Mouse (Mus musculus): ENCODE measurements at regions not wholly inside any gene's neighbourhood (a gene's known extent, or its start where the extent isn't known, plus 50 kb on each side); places are given as distances from the start of the nearest gene placed in this dataset.
A peak's percentile ranks its signal among the peaks of the same experiment; 100 is the strongest.

- no peaks in the 10 kb centered on the region for H3K4me1 ChIP-seq
- WGBS = 87% methylated on average over 5 of the region's 5 CpGs
- H3K36me3 ChIP-seq = no peaks in the 10 kb centered on the region
- no peaks in the 10 kb centered on the region; the same call in 1 of the 2 replicates for H3K27me3 ChIP-seq (ENCODE audit: low read depth, poor library complexity, severe bottlenecking)
- DNase-seq (ENCODE audit: low spot score) = no peak
- H3K9me3 ChIP-seq (replicated peaks) = no peaks in the 10 kb centered on the region
- H3K27ac ChIP-seq (replicated peaks) = no peak overlapping the region
- H3K4me3 ChIP-seq = no peak overlapping the region
These were observed 53.1 kb upstream of the Glis3 start for GRCm38 (mm10) chr19:28732998-28733397.

DNA sequence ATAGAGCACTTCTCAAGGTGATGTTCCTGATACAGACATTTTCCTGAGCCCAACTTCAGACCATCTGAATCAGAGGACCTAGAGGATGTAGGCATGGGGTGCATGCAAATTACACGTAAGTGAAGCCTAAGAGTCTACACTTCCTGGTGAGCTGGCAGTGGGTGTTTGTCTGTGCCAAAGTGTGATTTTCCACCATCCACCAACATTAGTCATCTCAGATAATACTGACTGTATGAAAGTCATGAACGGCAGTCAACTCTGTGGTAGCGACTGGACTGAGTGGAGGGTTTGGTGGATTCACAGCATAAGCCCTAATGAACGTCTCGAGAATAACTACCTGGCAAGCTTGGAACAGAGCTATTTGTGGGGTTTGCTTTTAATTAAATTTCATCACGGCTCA is 53.9 kb upstream of the Glis3 start:
- Histone ChIP-seq H3K4me3 (no peak overlapping the region), H3K27me3 (ENCODE audit: low read depth, poor library complexity, severe bottlenecking) (no peaks in the 10 kb centered on the region), H3K36me3 (no peaks in the 10 kb centered on the region), H3K9me3 (replicated peaks) (no peaks in the 10 kb centered on the region), H3K4me1 (no peaks in the 10 kb centered on the region), H3K27ac (replicated peaks) (no peak overlapping the region)
- 93% methylated on average over 6 of the region's 6 CpGs for WGBS
- no peak for DNase-seq (ENCODE audit: low spot score)

GRCm38 (mm10) chr19:28743176-28743793 is 63.4 kb upstream of the Glis3 start:
- Histone ChIP-seq H3K4me3 (no peak overlapping the region), H3K27me3 (ENCODE audit: low read depth, poor library complexity, severe bottlenecking) (no peaks in the 10 kb centered on the region), H3K9me3 (replicated peaks) (no peaks in the 10 kb centered on the region), H3K4me1 (no peaks in the 10 kb centered on the region), H3K27ac (replicated peaks) (no peak overlapping the region), H3K36me3 (no peaks in the 10 kb centered on the region)
- 93% methylated on average over 5 of the region's 5 CpGs for WGBS
- DNase-seq (ENCODE audit: low spot score) = no peak

DNA sequence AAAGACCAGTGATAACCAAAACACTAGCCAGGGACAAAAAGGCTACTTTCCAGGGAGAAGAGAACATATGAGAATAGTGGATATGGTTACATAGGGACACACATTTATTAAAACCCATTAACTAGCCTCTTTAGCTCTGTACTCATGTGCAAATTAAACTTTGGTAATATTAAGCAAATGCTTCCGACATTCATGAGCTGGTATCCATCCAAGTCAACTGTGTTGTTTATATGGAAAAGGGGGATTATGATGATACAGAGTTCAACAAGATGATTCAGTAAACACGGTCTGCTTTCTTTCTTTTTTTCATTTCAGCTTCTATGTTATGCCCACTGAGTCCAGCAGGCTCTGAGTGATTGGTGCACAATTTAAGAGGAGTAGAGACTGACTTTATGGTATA is 65.2 kb upstream of the Glis3 start:
- Histone ChIP-seq H3K4me3 (no peak overlapping the region), H3K9me3 (replicated peaks) (no peaks in the 10 kb centered on the region), H3K27ac (replicated peaks) (no peak overlapping the region), H3K4me1 (no peaks in the 10 kb centered on the region), H3K36me3 (no peaks in the 10 kb centered on the region), H3K27me3 (ENCODE audit: low read depth, poor library complexity, severe bottlenecking) (no peaks in the 10 kb centered on the region)
- WGBS = 96% methylated on average over 2 of the region's 2 CpGs
- DNase-seq (ENCODE audit: low spot score) = no peak

GRCm38 (mm10) chr19:28745534-28745933 is 65.7 kb upstream of the Glis3 start:
- Histone ChIP-seq H3K9me3 (replicated peaks) (no peaks in the 10 kb centered on the region), H3K36me3 (no peaks in the 10 kb centered on the region), H3K4me3 (no peak overlapping the region), H3K27me3 (ENCODE audit: low read depth, poor library complexity, severe bottlenecking) (no peaks in the 10 kb centered on the region), H3K27ac (replicated peaks) (no peak overlapping the region), H3K4me1 (no peaks in the 10 kb centered on the region)
- 81% methylated on average over 8 of the region's 8 CpGs for WGBS
- no peak for DNase-seq (ENCODE audit: low spot score)

GRCm38 (mm10) chr19:28751091-28751490 is 71.2 kb upstream of the Glis3 start:
- no peak for DNase-seq (ENCODE audit: low spot score)
- Histone ChIP-seq H3K4me1 (no peaks in the 10 kb centered on the region), H3K4me3 (no peak overlapping the region), H3K36me3 (no peaks in the 10 kb centered on the region), H3K27ac (replicated peaks) (no peak overlapping the region), H3K9me3 (replicated peaks) (no peaks in the 10 kb centered on the region), H3K27me3 (ENCODE audit: low read depth, poor library complexity, severe bottlenecking) (no peaks in the 10 kb centered on the region)
- WGBS = 94% methylated on average over 8 of the region's 8 CpGs

- no peaks in the 10 kb centered on the region for H3K36me3 ChIP-seq
- H3K9me3 ChIP-seq (replicated peaks) = no peaks in the 10 kb centered on the region
- DNase-seq (ENCODE audit: low spot score) = peak; percentile 54
- no peaks in the 10 kb centered on the region for H3K27me3 ChIP-seq (ENCODE audit: low read depth, poor library complexity, severe bottlenecking)
- WGBS = 57% methylated on average over 7 of the region's 7 CpGs
- no peak overlapping the region for H3K27ac ChIP-seq (replicated peaks)
- H3K4me1 ChIP-seq = no peaks in the 10 kb centered on the region
- H3K4me3 ChIP-seq = no peak overlapping the region
These were observed 76.0 kb upstream of the Slc1a1 start for GRCm38 (mm10) chr19:28758854-28759253.

DNA sequence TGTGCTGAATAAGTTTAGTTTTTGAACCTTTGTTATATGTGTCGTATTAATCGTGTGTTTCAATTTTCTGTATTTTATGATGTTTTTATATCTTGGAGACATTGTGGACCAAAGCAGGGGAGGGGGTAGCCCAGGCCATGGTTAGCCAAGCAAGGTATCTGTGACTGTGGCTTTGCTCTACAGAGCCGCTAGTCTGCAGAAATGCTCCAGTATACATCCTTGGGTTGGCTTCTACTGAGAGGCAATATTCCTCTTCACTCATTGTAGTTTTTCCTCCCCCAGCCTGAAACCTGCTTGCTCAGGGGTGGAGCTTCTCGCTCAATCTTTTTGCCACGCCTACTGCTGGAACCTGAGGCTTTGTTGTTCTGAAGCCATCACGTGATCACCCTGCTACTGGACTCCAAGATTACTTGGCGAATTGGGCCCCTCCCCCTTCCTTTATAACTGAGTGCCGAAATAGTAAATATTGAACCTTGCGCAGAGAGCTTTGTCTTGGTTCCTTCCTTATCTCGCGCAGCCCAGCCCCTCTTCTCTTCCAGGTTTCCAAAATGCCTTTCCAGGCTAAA is 70.0 kb upstream of the Slc1a1 start:
- Histone ChIP-seq H3K27me3 (ENCODE audit: low read depth, poor library complexity, severe bottlenecking) (no peaks in the 10 kb centered on the region), H3K36me3 (no peaks in the 10 kb centered on the region), H3K4me3 (no peak overlapping the region), H3K27ac (replicated peaks) (no peak overlapping the region), H3K9me3 (replicated peaks) (no peaks in the 10 kb centered on the region), H3K4me1 (0 out of 2 replicates have a peak, but pooled peaks cover 2% of the 10 kb centered on the region)
- WGBS = 82% methylated on average over 11 of the region's 11 CpGs
- no peak for DNase-seq (ENCODE audit: low spot score)

DNA sequence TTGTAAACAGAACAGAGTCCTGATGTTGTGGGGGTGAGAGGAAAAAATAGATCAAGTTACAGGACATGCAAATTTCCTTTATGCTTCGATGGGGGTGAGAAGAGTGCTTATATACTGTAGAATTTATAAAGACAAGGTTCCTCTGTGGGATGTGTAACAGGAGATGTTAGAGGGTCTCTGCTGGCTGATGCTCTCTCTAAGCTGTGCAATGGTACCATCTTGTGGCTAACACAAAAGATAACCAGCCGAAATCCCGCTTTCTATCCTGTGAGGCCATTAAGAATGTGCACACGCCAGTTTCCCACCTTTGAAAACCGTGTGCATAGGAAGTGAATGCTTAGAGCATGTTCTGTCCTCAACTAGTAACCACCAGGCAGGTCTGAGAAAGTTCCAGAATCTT is 66.6 kb upstream of the Slc1a1 start:
- DNase-seq (ENCODE audit: low spot score) = no peak

GRCm38 (mm10) chr19:28770419-28770818 is 64.4 kb upstream of the Slc1a1 start:
- Histone ChIP-seq H3K9me3 (replicated peaks) (no peaks in the 10 kb centered on the region), H3K4me3 (no peak overlapping the region), H3K36me3 (no peaks in the 10 kb centered on the region), H3K27me3 (ENCODE audit: low read depth, poor library complexity, severe bottlenecking) (no peaks in the 10 kb centered on the region), H3K4me1 (peaks cover 12% of the 10 kb centered on the region; the same call in 1 of the 2 replicates), H3K27ac (replicated peaks) (no peak overlapping the region)
- 94% methylated on average over 12 of the region's 12 CpGs for WGBS
- DNase-seq (ENCODE audit: low spot score) = no peak

More for the DNA sequence above, 66.6 kb upstream of the Slc1a1 start:
- Histone ChIP-seq H3K27me3 (ENCODE audit: low read depth, poor library complexity, severe bottlenecking) (no peaks in the 10 kb centered on the region), H3K9me3 (replicated peaks) (no peaks in the 10 kb centered on the region), H3K27ac (replicated peaks) (no peak overlapping the region), H3K36me3 (no peaks in the 10 kb centered on the region), H3K4me1 (peaks cover 14% of the 10 kb centered on the region; the same call in 1 of the 2 replicates), H3K4me3 (no peak overlapping the region)
- 60% methylated on average over 5 of the region's 5 CpGs for WGBS

- Histone ChIP-seq H3K27ac (replicated peaks) (no peak overlapping the region), H3K36me3 (no peaks in the 10 kb centered on the region), H3K27me3 (ENCODE audit: low read depth, poor library complexity, severe bottlenecking) (no peaks in the 10 kb centered on the region), H3K9me3 (replicated peaks) (no peaks in the 10 kb centered on the region), H3K4me3 (no peak overlapping the region), H3K4me1 (peaks cover 12% of the 10 kb centered on the region)
- no peak for DNase-seq (ENCODE audit: low spot score)
- 35% methylated on average over 7 of the region's 7 CpGs for WGBS
These were observed 63.0 kb upstream of the Slc1a1 start for GRCm38 (mm10) chr19:28771836-28772235.

DNA sequence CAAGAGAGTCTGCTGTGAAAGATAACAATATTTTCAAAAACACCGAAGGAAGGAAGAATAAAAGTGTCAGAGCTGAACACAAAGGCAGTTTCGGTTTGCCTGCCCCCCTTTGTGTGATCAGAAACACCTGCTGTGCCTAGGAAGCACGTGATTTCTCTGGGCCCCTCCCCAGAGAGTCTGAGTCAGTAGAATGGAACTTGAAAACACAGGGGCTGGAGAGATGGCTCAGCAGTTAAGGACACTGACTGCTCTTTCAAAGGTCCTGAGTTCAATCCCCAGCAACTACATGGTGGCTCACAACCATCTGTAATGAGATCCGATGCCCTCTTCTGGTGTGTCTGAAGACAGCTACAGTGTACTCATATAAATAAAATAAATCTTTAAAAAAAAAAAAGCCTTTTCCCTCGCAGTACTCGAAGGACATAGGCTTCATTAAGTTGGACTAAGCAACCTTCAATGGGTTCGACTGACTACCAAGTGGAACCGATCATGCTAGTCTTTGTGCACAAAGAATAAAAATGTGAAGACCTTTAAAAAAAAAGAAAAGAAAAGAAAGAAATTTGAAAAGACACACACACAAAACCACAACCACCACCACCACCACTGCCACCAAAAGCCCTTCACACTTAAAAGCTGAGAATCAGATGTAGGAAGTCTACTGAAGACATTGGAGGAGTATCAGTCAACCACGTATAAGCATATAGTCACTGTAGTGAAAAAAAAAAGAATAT is 61.8 kb upstream of the Slc1a1 start:
- Histone ChIP-seq H3K27me3 (ENCODE audit: low read depth, poor library complexity, severe bottlenecking) (no peaks in the 10 kb centered on the region), H3K9me3 (replicated peaks) (no peaks in the 10 kb centered on the region), H3K4me3 (no peak overlapping the region), H3K4me1 (peaks cover 19% of the 10 kb centered on the region), H3K36me3 (no peaks in the 10 kb centered on the region), H3K27ac (replicated peaks) (no peak overlapping the region)
- WGBS = 57% methylated on average over 9 of the region's 9 CpGs
- no peak for DNase-seq (ENCODE audit: low spot score)

- H3K27me3 ChIP-seq (ENCODE audit: low read depth, poor library complexity, severe bottlenecking) = no peaks in the 10 kb centered on the region
- no peak for DNase-seq (ENCODE audit: low spot score)
- WGBS = 51% methylated on average over 4 of the region's 4 CpGs
These were observed 58.0 kb upstream of the Slc1a1 start for GRCm38 (mm10) chr19:28776868-28777267.

More at GRCm38 (mm10) chr19:28776868-28777267, 58.0 kb upstream of the Slc1a1 start:
- H3K27ac ChIP-seq (replicated peaks) = no peak overlapping the region
- H3K4me3 ChIP-seq = no peak overlapping the region
- no peaks in the 10 kb centered on the region for H3K36me3 ChIP-seq
- H3K4me1 ChIP-seq = peaks cover 26% of the 10 kb centered on the region
- no peaks in the 10 kb centered on the region for H3K9me3 ChIP-seq (replicated peaks)

All from midbrain, embryonic 10.5 days (tissue).